Mouse (Mus musculus): ENCODE measurements around the gene Spindoc. TPM values are rescaled to one million over a fixed set of nuclear protein-coding genes. Genes with fewer than 3 reads are reported as not detected.

Spindoc gene
- polyA plus RNA-seq, 1 experiment from 2014 or later = 16.9 TPM

DNA sequence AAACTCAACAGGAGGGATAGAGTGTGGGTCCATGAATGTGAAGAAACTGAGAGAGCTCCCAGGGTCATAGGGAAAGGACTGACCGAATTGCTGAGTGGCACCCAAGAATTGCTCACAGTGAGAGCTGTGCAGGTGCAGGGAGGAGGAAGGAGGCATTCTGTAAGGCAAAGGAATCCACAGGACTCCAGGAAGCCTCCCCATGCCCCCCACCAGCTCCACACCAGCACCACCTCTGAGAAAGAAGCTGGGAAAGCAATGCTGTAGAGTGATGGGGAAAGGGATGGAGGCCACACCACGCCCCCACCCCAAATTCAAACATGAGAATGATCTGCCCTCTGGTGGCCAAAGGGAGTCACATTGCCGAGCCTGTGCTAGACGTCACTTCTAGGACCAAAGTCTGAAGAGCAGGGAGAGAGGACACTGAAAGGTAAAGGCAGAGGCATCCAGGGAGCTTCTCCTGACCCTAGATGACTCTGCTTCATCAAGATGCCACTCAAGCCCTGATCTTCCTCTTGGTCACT is 37.5 kb downstream of the Spindoc start:
- H3K27me3 ChIP-seq = no peaks in the 10 kb centered on the region
- H3K4me1 ChIP-seq (replicated peaks) = peaks cover 7% of the 10 kb centered on the region
- no peak overlapping the region for H3K4me3 ChIP-seq
- 18% methylated on average over 4 of the region's 4 CpGs for WGBS
- H3K9ac ChIP-seq = no peak overlapping the region
- no peaks in the 10 kb centered on the region for H3K9me3 ChIP-seq (replicated peaks)
- no peak overlapping the region for H3K4me2 ChIP-seq
- no peaks in the 10 kb centered on the region for H3K36me3 ChIP-seq
- ATAC-seq (replicated peaks; ENCODE audit: insufficient number of reproducible peaks, insufficient read depth, low FRiP score, low read depth) = no peak
- H3K27ac ChIP-seq = no peak overlapping the region

GRCm38 (mm10) chr19:7342646-7343045 is 40.1 kb downstream of the Spindoc start:
- ATAC-seq (replicated peaks; ENCODE audit: insufficient number of reproducible peaks, insufficient read depth, low FRiP score, low read depth) = no peak
- no peak overlapping the region for H3K4me2 ChIP-seq
- no peak overlapping the region for H3K9ac ChIP-seq
- H3K4me3 ChIP-seq = no peak overlapping the region
- no peaks in the 10 kb centered on the region for H3K36me3 ChIP-seq
- H3K9me3 ChIP-seq (replicated peaks) = no peaks in the 10 kb centered on the region
- no peaks in the 10 kb centered on the region for H3K27me3 ChIP-seq
- no peak overlapping the region for H3K27ac ChIP-seq
- H3K4me1 ChIP-seq (replicated peaks) = peaks cover 33% of the 10 kb centered on the region
- WGBS = 65% methylated on average over 2 of the region's 2 CpGs

GRCm38 (mm10) chr19:7341512-7342397 is 41.0 kb downstream of the Spindoc start, which contains the start of gene Mark2:
Gene Mark2, minus strand, starts transcription at chr19:7341860.
- H3K4me3 ChIP-seq = peak within 1 kb of the TSS; percentile 95
- H3K4me1 ChIP-seq (replicated peaks) = peaks cover 42% of the 10 kb centered on the region
- WGBS = 1% methylated on average over 63 of the region's 63 CpGs
- no peaks in the 10 kb centered on the region for H3K36me3 ChIP-seq
- H3K9ac ChIP-seq = peak within 1 kb of the TSS; percentile 98
- peak within 1 kb of the TSS; percentile 89 for H3K27ac ChIP-seq
- H3K9me3 ChIP-seq (replicated peaks) = no peaks in the 10 kb centered on the region
- H3K4me2 ChIP-seq = peak within 1 kb of the TSS; percentile 90
- H3K27me3 ChIP-seq = no peaks in the 10 kb centered on the region
- ATAC-seq (replicated peaks; ENCODE audit: insufficient number of reproducible peaks, insufficient read depth, low FRiP score, low read depth) = peak; percentile 91

DNA sequence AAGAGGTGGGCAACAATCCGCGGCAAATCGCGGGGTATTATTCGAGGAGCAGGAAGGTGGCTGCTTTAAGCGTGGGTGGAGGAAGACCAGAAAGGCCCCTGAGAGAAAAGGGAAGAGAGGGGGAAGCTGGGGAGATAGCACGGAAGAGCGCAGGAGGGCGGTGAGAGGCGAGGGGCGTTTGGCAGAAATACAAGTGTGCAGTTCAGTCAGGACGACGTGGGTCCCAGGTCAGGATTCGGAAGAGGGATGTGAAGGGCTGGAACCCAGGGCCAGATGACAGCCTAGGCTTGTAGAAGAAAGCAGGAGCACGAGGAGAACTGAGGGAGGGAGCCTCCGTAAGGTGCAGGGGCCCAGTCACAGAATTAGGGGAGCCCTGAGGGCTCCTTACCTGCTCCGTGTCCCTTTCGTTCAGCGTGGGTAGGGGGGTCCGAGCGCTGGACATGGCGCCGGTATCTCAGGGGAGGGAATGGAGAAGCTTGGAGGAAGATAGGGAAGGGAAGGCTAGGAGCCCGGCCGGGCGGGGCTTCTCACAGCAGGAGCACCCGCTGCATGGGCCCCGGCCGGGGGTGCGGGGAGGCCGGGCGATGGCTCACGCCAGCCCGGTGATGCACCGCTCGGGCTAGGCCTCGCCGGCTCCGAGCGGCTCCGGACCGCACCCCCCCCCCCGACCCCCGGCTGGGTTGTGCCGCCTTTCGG is 41.9 kb downstream of the Spindoc start:
- H3K9me3 ChIP-seq (replicated peaks) = no peaks in the 10 kb centered on the region
- no peaks in the 10 kb centered on the region for H3K36me3 ChIP-seq
- H3K27ac ChIP-seq = peak overlapping the region; percentile 89
- peaks cover 50% of the 10 kb centered on the region for H3K4me1 ChIP-seq (replicated peaks)
- WGBS = under 1% methylated on average over 42 of the region's 46 CpGs
- peak; percentile 71 for ATAC-seq (replicated peaks; ENCODE audit: insufficient number of reproducible peaks, insufficient read depth, low FRiP score, low read depth)
- H3K4me2 ChIP-seq = peak overlapping the region; percentile 90
- peak overlapping the region; percentile 95 for H3K4me3 ChIP-seq
- no peaks in the 10 kb centered on the region for H3K27me3 ChIP-seq
- H3K9ac ChIP-seq = peak overlapping the region; percentile 98

DNA sequence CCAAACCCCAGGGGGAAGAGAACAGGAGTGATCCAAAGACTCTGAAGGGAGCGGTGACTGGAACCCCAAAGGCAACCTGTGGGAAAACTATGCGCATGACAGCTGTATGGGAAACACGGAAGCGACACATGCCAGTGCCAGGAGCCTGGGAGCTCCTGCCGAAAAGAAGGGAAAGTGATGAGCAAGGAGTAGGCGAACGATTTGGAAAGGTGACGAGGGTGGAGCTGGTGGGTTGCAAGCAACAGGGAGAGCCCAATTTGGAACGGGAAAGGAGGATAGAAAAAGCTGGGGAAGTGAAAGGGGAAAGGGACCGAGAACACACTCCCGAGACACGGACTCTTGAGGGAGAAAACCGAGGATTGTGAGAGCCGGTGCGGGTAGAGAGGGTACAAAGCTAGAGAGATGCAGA is 42.4 kb downstream of the Spindoc start:
- peaks cover 54% of the 10 kb centered on the region for H3K4me1 ChIP-seq (replicated peaks)

GRCm38 (mm10) chr19:7339867-7340266 is 42.9 kb downstream of the Spindoc start:
- H3K4me1 ChIP-seq (replicated peaks) = peaks cover 54% of the 10 kb centered on the region
- WGBS = 43% methylated on average over 4 of the region's 4 CpGs
- H3K27ac ChIP-seq = 0 out of 2 replicates have a peak overlapping the region, but pooled peaks have one; percentile 89
- H3K4me2 ChIP-seq = peak overlapping the region; percentile 90
- no peaks in the 10 kb centered on the region for H3K9me3 ChIP-seq (replicated peaks)
- no peaks in the 10 kb centered on the region for H3K27me3 ChIP-seq
- H3K4me3 ChIP-seq = peak overlapping the region; percentile 95
- peak overlapping the region; percentile 98 for H3K9ac ChIP-seq
- no peaks in the 10 kb centered on the region for H3K36me3 ChIP-seq
- no peak for ATAC-seq (replicated peaks; ENCODE audit: insufficient number of reproducible peaks, insufficient read depth, low FRiP score, low read depth)

More for the DNA sequence above, 42.4 kb downstream of the Spindoc start:
- Histone ChIP-seq H3K36me3 (no peaks in the 10 kb centered on the region), H3K9me3 (replicated peaks) (no peaks in the 10 kb centered on the region), H3K4me2 (peak overlapping the region; percentile 90), H3K27me3 (no peaks in the 10 kb centered on the region), H3K4me3 (peak overlapping the region; percentile 95), H3K9ac (peak overlapping the region; percentile 98), H3K27ac (peak overlapping the region; percentile 89)
- WGBS = 2% methylated on average over 15 of the region's 15 CpGs
- no peak for ATAC-seq (replicated peaks; ENCODE audit: insufficient number of reproducible peaks, insufficient read depth, low FRiP score, low read depth)

DNA sequence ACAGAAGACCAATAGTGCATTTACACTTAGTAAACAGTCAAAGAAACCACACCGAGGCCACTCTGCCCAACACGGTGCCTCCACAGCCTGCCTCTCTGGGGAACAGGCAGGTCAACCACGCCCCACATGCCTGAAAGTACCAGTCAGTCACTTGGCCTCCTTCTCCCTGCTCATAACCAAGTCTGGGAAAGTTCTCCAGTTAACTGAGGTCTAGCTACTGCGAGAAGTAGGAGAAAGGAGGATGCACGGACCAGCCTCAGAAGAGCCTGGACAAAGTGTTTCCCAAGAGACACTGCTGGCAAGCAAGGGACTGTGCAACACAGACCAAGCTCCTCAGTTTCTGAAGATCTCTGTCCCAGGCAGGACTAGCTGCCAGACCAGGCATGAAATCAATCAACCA is 43.8 kb downstream of the Spindoc start:
- Histone ChIP-seq H3K4me1 (replicated peaks) (peaks cover 56% of the 10 kb centered on the region), H3K9ac (peak overlapping the region; percentile 40), H3K27ac (peak overlapping the region; percentile 35; the same call in 1 of the 2 replicates), H3K4me3 (peak overlapping the region; percentile 95), H3K4me2 (peak overlapping the region; percentile 90), H3K36me3 (no peaks in the 10 kb centered on the region), H3K27me3 (no peaks in the 10 kb centered on the region), H3K9me3 (replicated peaks) (no peaks in the 10 kb centered on the region)
- ATAC-seq (replicated peaks; ENCODE audit: insufficient number of reproducible peaks, insufficient read depth, low FRiP score, low read depth) = no peak
- 25% methylated on average over 5 of the region's 5 CpGs for WGBS

- Histone ChIP-seq H3K4me3 (no peak overlapping the region), H3K27me3 (no peaks in the 10 kb centered on the region), H3K36me3 (no peaks in the 10 kb centered on the region), H3K27ac (no peak overlapping the region), H3K9ac (no peak overlapping the region), H3K9me3 (replicated peaks) (no peaks in the 10 kb centered on the region), H3K4me1 (replicated peaks) (peaks cover 56% of the 10 kb centered on the region), H3K4me2 (0 out of 2 replicates have a peak overlapping the region, but pooled peaks have one; percentile 6)
- ATAC-seq (replicated peaks; ENCODE audit: insufficient number of reproducible peaks, insufficient read depth, low FRiP score, low read depth) = no peak
- WGBS = 31% methylated on average over 2 of the region's 2 CpGs
Observed at GRCm38 (mm10) chr19:7337781-7338342, 44.9 kb downstream of the Spindoc start.

- Histone ChIP-seq H3K27ac (no peak overlapping the region), H3K9me3 (replicated peaks) (no peaks in the 10 kb centered on the region), H3K9ac (no peak overlapping the region), H3K27me3 (no peaks in the 10 kb centered on the region), H3K36me3 (0 out of 2 replicates have a peak, but pooled peaks cover 5% of the 10 kb centered on the region), H3K4me2 (no peak overlapping the region), H3K4me3 (no peak overlapping the region), H3K4me1 (replicated peaks) (peaks cover 53% of the 10 kb centered on the region)
- ATAC-seq (replicated peaks; ENCODE audit: insufficient number of reproducible peaks, insufficient read depth, low FRiP score, low read depth) = no peak
- 85% methylated on average over 4 of the region's 4 CpGs for WGBS
Observed at GRCm38 (mm10) chr19:7335656-7336055, 47.1 kb downstream of the Spindoc start.

DNA sequence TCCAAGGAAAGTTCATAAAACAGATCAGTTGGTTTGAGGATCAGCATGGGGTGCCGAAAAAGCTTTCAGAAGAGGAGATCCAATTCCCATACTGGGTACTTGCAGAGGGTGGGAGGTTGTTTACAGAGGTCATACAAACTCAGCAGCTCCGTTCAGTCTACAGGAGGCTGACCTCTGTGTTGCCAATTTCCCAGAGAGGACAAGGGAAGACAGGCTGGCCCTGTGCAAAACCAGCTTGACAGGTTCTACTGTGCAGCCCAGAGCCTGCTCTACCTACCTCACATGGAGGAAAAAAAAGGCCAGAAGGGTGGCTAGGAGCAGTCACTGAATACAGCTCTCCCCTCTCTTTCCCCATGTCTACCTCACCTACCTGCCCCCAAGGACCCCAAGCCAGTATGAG is 48.7 kb downstream of the Spindoc start:
- no peak for ATAC-seq (replicated peaks; ENCODE audit: insufficient number of reproducible peaks, insufficient read depth, low FRiP score, low read depth)
- no peak overlapping the region for H3K4me2 ChIP-seq

DNA sequence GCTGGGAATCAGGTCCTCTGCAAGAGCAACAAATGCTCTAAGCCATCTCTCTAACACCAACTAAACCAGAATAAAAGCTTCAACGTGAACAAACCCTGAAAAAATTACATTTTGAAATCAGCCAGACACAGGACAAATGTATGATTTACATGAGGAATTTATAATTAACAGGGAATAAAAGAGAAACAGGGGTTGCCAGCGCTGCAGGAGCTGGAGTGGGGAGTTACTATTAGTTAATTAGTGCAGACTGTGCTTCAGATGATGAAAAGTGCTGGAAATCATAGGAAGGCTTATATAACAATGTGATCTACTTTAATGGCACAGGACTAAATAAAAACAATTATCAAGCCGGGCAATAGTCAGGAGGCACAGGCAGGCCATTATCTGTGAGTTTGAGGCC is 61.4 kb downstream of the Spindoc start:
- no peak overlapping the region for H3K4me2 ChIP-seq
- H3K4me1 ChIP-seq (replicated peaks) = peaks cover 2% of the 10 kb centered on the region; the same call in 1 of the 2 replicates
- WGBS = 97% methylated on average over 3 of the region's 3 CpGs
- no peaks in the 10 kb centered on the region for H3K27me3 ChIP-seq
- ATAC-seq (replicated peaks; ENCODE audit: insufficient number of reproducible peaks, insufficient read depth, low FRiP score, low read depth) = no peak
- no peak overlapping the region for H3K4me3 ChIP-seq
- H3K9ac ChIP-seq = no peak overlapping the region
- H3K36me3 ChIP-seq = no peaks in the 10 kb centered on the region
- H3K27ac ChIP-seq = no peak overlapping the region
- H3K9me3 ChIP-seq (replicated peaks) = no peaks in the 10 kb centered on the region

More for the DNA sequence above, 48.7 kb downstream of the Spindoc start:
- peaks cover 37% of the 10 kb centered on the region for H3K4me1 ChIP-seq (replicated peaks)
- H3K27ac ChIP-seq = no peak overlapping the region
- H3K4me3 ChIP-seq = no peak overlapping the region
- H3K27me3 ChIP-seq = no peaks in the 10 kb centered on the region
- peaks cover 13% of the 10 kb centered on the region for H3K36me3 ChIP-seq
- no peaks in the 10 kb centered on the region for H3K9me3 ChIP-seq (replicated peaks)
- 75% methylated on average over 2 of the region's 2 CpGs for WGBS
- no peak overlapping the region for H3K9ac ChIP-seq
